Mouse (Mus musculus) MEL (cell line): Measurements from ENCODE around the gene Gzmn. TPM values are rescaled to one million over a fixed set of nuclear protein-coding genes. Genes with fewer than 3 reads are reported as not detected.
"Not testable (repeated sequence)": the region's sequence is repeated elsewhere in the genome, so short reads cannot be mapped to it uniquely, and the experiment has no call there.

Source experiments
- DNase-seq: peaks from one replicate; pipeline ENCODE4 v3.0.0; 2011; ENCODE audit warnings: low read depth, low spot score
- H3K27ac ChIP-seq: 2 replicates; pipeline ENCODE4 v1.5.1; 2012; ENCODE audit warnings: low read depth, mild to moderate bottlenecking, control low read depth, low read length, moderate library complexity; ENCODE audit not compliant: control insufficient read depth
- H3K27me3 ChIP-seq, 2 experiments: fragments of 150-350 bp in 1 of 2; sonication (generic) in 1 of 2; 2 replicates each; pipeline ENCODE4 v1.6.1; 2012; ENCODE audit warnings: low read length in 2 of 2, mild to moderate bottlenecking in 2 of 2, improper control_type of control experiment in 1 of 2, moderate library complexity in 1 of 2; ENCODE audit not compliant: insufficient read depth in 2 of 2, control insufficient read depth in 1 of 2
- H3K36me3 ChIP-seq, 2 experiments: 2 replicates each; pipeline ENCODE4 v1.6.1; 2012 to 2014; ENCODE audit warnings: low read length in 2 of 2, improper control_type of control experiment in 1 of 2, inconsistent platforms in 1 of 2, mild to moderate bottlenecking in 1 of 2; ENCODE audit not compliant: insufficient read depth in 2 of 2, control insufficient read depth in 1 of 2
- H3K4me1 ChIP-seq, 2 experiments: fragments of 150-350 bp in 1 of 2; sonication (generic) in 1 of 2; 2 replicates each; pipeline ENCODE4 v1.6.1; 2012; ENCODE audit warnings: low read length in 2 of 2, improper control_type of control experiment in 1 of 2, mild to moderate bottlenecking in 1 of 2; ENCODE audit not compliant: insufficient read depth in 2 of 2, control insufficient read depth in 1 of 2
- H3K4me3 ChIP-seq, 2 experiments: fragments of 150-350 bp in 1 of 2; sonication (generic) in 1 of 2; 2 replicates each; pipeline ENCODE4 v1.5.1; 2012; ENCODE audit warnings: low read depth in 2 of 2, low read length in 2 of 2, mild to moderate bottlenecking in 2 of 2, moderate library complexity in 2 of 2, control low read depth in 1 of 2, improper control_type of control experiment in 1 of 2; ENCODE audit not compliant: control insufficient read depth in 1 of 2, insufficient read depth in 1 of 2
- H3K79me2 ChIP-seq: 2 replicates; pipeline ENCODE4 v1.6.1; 2012; ENCODE audit warnings: mild to moderate bottlenecking, low read length, moderate library complexity; ENCODE audit not compliant: control insufficient read depth, poor library complexity, insufficient read depth
- H3K9ac ChIP-seq: 2 replicates; pipeline ENCODE4 v1.6.1; 2012; ENCODE audit warnings: low read depth, mild to moderate bottlenecking, control low read depth, low read length, moderate library complexity; ENCODE audit not compliant: control insufficient read depth, poor library complexity, severe bottlenecking
- H3K9me3 ChIP-seq: fragments of 150-350 bp; sonication (generic); replicated peaks from 2 replicates; pipeline ENCODE4 v1.6.1; 2012; ENCODE audit warnings: mild to moderate bottlenecking, low read length, improper control_type of control experiment, moderate library complexity; ENCODE audit not compliant: insufficient read depth
- CHD1 ChIP-seq: IDR thresholded peaks from 2 replicates; pipeline ENCODE4 v1.6.1; 2012; ENCODE audit warnings: low read depth, mild to moderate bottlenecking, inconsistent platforms, low read length, improper control_type of control experiment
- CTCF ChIP-seq, 3 experiments: IDR thresholded peaks in 2 of 3; conservative IDR thresholded peaks in 1 of 3; 2 replicates each; pipeline ENCODE4 v1.5.1; 2011 to 2012; ENCODE audit warnings: low read length in 3 of 3, low read depth in 2 of 3, mild to moderate bottlenecking in 2 of 3, improper control_type of control experiment in 1 of 3, inconsistent platforms in 1 of 3, mixed read lengths in 1 of 3, moderate library complexity in 1 of 3; ENCODE audit not compliant: control insufficient read depth in 1 of 3, insufficient read depth in 1 of 3, poor library complexity in 1 of 3, severe bottlenecking in 1 of 3
- E2F4 ChIP-seq: IDR thresholded peaks from 2 replicates; pipeline ENCODE4 v1.6.1; 2011; ENCODE audit warnings: low read depth, low read length, improper control_type of control experiment, borderline replicate concordance
- ETS1 ChIP-seq: IDR thresholded peaks from 2 replicates; pipeline ENCODE4 v1.6.1; 2012; ENCODE audit warnings: low read depth, mild to moderate bottlenecking, inconsistent platforms, low read length, improper control_type of control experiment, moderate library complexity
- GATA1 ChIP-seq: IDR thresholded peaks from 2 replicates; pipeline ENCODE4 v1.6.1; 2011; ENCODE audit warnings: low read depth, low read length, improper control_type of control experiment
- KAT2A ChIP-seq: conservative IDR thresholded peaks from 2 replicates; pipeline ENCODE4 v1.6.1; 2012; ENCODE audit warnings: low read depth, low read length, improper control_type of control experiment, inconsistent platforms
- MAFK ChIP-seq: IDR thresholded peaks from 2 replicates; pipeline ENCODE4 v1.6.1; 2011; ENCODE audit warnings: low read depth, mild to moderate bottlenecking, low read length, improper control_type of control experiment, borderline replicate concordance
- MXI1 ChIP-seq: IDR thresholded peaks from 2 replicates; pipeline ENCODE4 v1.6.1; 2011; ENCODE audit warnings: mild to moderate bottlenecking, low read depth, low read length, improper control_type of control experiment
- MYB ChIP-seq: IDR thresholded peaks from 2 replicates; pipeline ENCODE4 v1.6.1; 2011; ENCODE audit warnings: mild to moderate bottlenecking, low read depth, low read length, improper control_type of control experiment
- MYC ChIP-seq: IDR thresholded peaks from 2 replicates; pipeline ENCODE4 v1.6.1; 2011; ENCODE audit warnings: low read depth, mild to moderate bottlenecking, low read length, improper control_type of control experiment, moderate library complexity
- POLR2A ChIP-seq, 2 experiments: IDR thresholded peaks; 2 replicates each; pipeline ENCODE4 v1.6.1; 2011 to 2012; ENCODE audit warnings: low read length in 2 of 2, mild to moderate bottlenecking in 2 of 2, control low read depth in 1 of 2, improper control_type of control experiment in 1 of 2, low read depth in 1 of 2, moderate library complexity in 1 of 2; ENCODE audit not compliant: control insufficient read depth in 1 of 2, insufficient read depth in 1 of 2, poor library complexity in 1 of 2
- RAD21 ChIP-seq: IDR thresholded peaks from 2 replicates; pipeline ENCODE4 v1.6.1; 2011; ENCODE audit warnings: mild to moderate bottlenecking, low read depth, low read length, improper control_type of control experiment
- RCOR1 ChIP-seq: IDR thresholded peaks from 2 replicates; pipeline ENCODE4 v1.6.1; 2012; ENCODE audit warnings: low read depth, mild to moderate bottlenecking, inconsistent platforms, low read length, improper control_type of control experiment
- SIN3A ChIP-seq: IDR thresholded peaks from 2 replicates; pipeline ENCODE4 v1.6.1; 2012; ENCODE audit warnings: low read length, improper control_type of control experiment, inconsistent platforms
- SMC3 ChIP-seq: IDR thresholded peaks from 2 replicates; pipeline ENCODE4 v1.6.1; 2011; ENCODE audit warnings: low read depth, low read length, improper control_type of control experiment
- TAL1 ChIP-seq: IDR thresholded peaks from 2 replicates; pipeline ENCODE4 v1.6.1; 2012; ENCODE audit warnings: mild to moderate bottlenecking, inconsistent platforms, low read length, moderate library complexity, mixed read lengths
- TBP ChIP-seq: IDR thresholded peaks from 2 replicates; pipeline ENCODE4 v1.8.0; 2011; ENCODE audit warnings: low read depth, low read length, improper control_type of control experiment
- USF2 ChIP-seq, 2 experiments: IDR thresholded peaks; 2 replicates each; pipeline ENCODE4 v1.6.1; 2011 to 2012; ENCODE audit warnings: improper control_type of control experiment in 2 of 2, low read length in 2 of 2, borderline replicate concordance in 1 of 2, inconsistent platforms in 1 of 2, low read depth in 1 of 2, mild to moderate bottlenecking in 1 of 2; ENCODE audit not compliant: insufficient read depth in 1 of 2
- ZC3H11A ChIP-seq: IDR thresholded peaks from 2 replicates; pipeline ENCODE4 v1.6.1; 2012; ENCODE audit warnings: low read depth, mild to moderate bottlenecking, inconsistent platforms, low read length, improper control_type of control experiment
- ZKSCAN1 ChIP-seq: IDR thresholded peaks from 2 replicates; pipeline ENCODE4 v1.6.1; 2012; ENCODE audit warnings: low read depth, mild to moderate bottlenecking, inconsistent platforms, low read length, improper control_type of control experiment, moderate library complexity
- ZMIZ1 ChIP-seq: IDR thresholded peaks from 2 replicates; pipeline ENCODE4 v1.6.1; 2012; ENCODE audit warnings: low read depth, mild to moderate bottlenecking, inconsistent platforms, low read length, improper control_type of control experiment, moderate library complexity
- ZNF384 ChIP-seq: IDR thresholded peaks from 2 replicates; pipeline ENCODE4 v1.6.1; 2012; ENCODE audit warnings: low read depth, mild to moderate bottlenecking, inconsistent platforms, low read length, improper control_type of control experiment
- polyA plus RNA-seq, 2 experiments: library from polyadenylated mRNA; stranded (reverse) in 1 of 2; unstranded in 1 of 2; fragments of >175 nt in 1 of 2; fragments of >200 nt in 1 of 2; gene quantifications; 2 replicates each; pipeline versions ENCODE4 v1.2.1 to v1.2.4; 2012; ENCODE audit warnings: low replicate concordance in 2 of 2, low read depth in 1 of 2; ENCODE audit not compliant: insufficient read length in 2 of 2, insufficient read depth in 1 of 2, missing spikeins in 1 of 2
- total RNA-seq: library from RNA; depleted of rRNA; stranded (reverse); fragments of 300-350 nt; gene quantifications from 2 replicates; pipeline ENCODE4 v1.2.3, GENCODE M21; 2012

Gzmn gene
- total and polyA plus RNA-seq, 3 experiments, result not detected

- peak; percentile 66 for DNase-seq
- not testable (repeated sequence) for H3K4me3 ChIP-seq, H3K9ac ChIP-seq, H3K9me3 ChIP-seq, H3K4me1 ChIP-seq, H3K79me2 ChIP-seq, H3K36me3 ChIP-seq, H3K27ac ChIP-seq
- H3K27me3 ChIP-seq, result peaks cover 1 to 21% of the 10 kb centered on the region in 2 experiments
- TF ChIP-seq SMC3, result peak; percentile 60
- peak; percentile 8; the same call in 1 of the 2 replicates for TF ChIP-seq RAD21
- peak; percentile 64 to 82 (median 69) for TF ChIP-seq CTCF (IDR thresholded peaks at IDR 0.05 in 2 of 3, conservative IDR thresholded peaks at IDR 0.05 in 1 of 3; ENCODE audit: control insufficient read depth in 1 of 3, insufficient read depth in 1 of 3, low read depth in 2 of 3, low read length in 3 of 3, poor library complexity in 1 of 3, severe bottlenecking in 1 of 3)
Measured at GRCm38 (mm10) chr14:56177651-56178050, 3.3 kb upstream of the Gzmn start.

- H3K27ac ChIP-seq, result no peak overlapping the region
- TF ChIP-seq RAD21, result no peak
- no peak for TF ChIP-seq GATA1
- TF ChIP-seq SIN3A, result no peak
- no peak for TF ChIP-seq ZKSCAN1
- no peak for TF ChIP-seq MYC
- TF ChIP-seq MAFK, result no peak
- TF ChIP-seq CHD1, result no peak
- peaks cover 5 to 21% of the 10 kb centered on the region in 2 experiments for H3K27me3 ChIP-seq
- no peak for DNase-seq
- H3K4me3 ChIP-seq, result no peak overlapping the region
- no peaks in the 10 kb centered on the region for H3K79me2 ChIP-seq
- no peaks in the 10 kb centered on the region for H3K4me1 ChIP-seq
- H3K9me3 ChIP-seq, result no peaks in the 10 kb centered on the region
- no peaks in the 10 kb centered on the region for H3K36me3 ChIP-seq
- H3K9ac ChIP-seq, result no peak overlapping the region
Measured at GRCm38 (mm10) chr14:56173396-56173795, 1.0 kb downstream of the Gzmn start.

- Histone ChIP-seq H3K9ac (no peak overlapping the region), H3K4me3 (no peak overlapping the region), H3K9me3 (no peaks in the 10 kb centered on the region), H3K4me1 (no peaks in the 10 kb centered on the region), H3K27me3 (peaks cover 5 to 21% of the 10 kb centered on the region in 2 experiments), H3K36me3 (no peaks in the 10 kb centered on the region), H3K27ac (no peak overlapping the region), H3K79me2 (no peaks in the 10 kb centered on the region)
- peak; percentile 39 for DNase-seq
- TF ChIP-seq MXI1 (no peak), SIN3A (no peak), ZMIZ1 (no peak), KAT2A (no peak), E2F4 (no peak), SMC3 (peak; percentile 39), TAL1 (no peak), ZKSCAN1 (no peak), ZC3H11A (no peak), ETS1 (no peak), MYB (no peak), ZNF384 (no peak), RAD21 (peak; percentile 35), MYC (no peak), POLR2A (IDR thresholded peaks at IDR 0.05; ENCODE audit: control insufficient read depth in 1 of 2, insufficient read depth in 1 of 2, low read depth in 1 of 2, low read length in 2 of 2, poor library complexity in 1 of 2) (no peak), CTCF (IDR thresholded peaks at IDR 0.05 in 2 of 3, conservative IDR thresholded peaks at IDR 0.05 in 1 of 3; ENCODE audit: control insufficient read depth in 1 of 3, insufficient read depth in 1 of 3, low read depth in 2 of 3, low read length in 3 of 3, poor library complexity in 1 of 3, severe bottlenecking in 1 of 3) (peak; percentile 34 to 58 (median 53); a peak in 5 of 6 replicates), RCOR1 (no peak), TBP (no peak), USF2 (IDR thresholded peaks at IDR 0.05; ENCODE audit: borderline replicate concordance in 1 of 2, insufficient read depth in 1 of 2, low read depth in 1 of 2, low read length in 2 of 2) (no peak), MAFK (no peak)
Measured at GRCm38 (mm10) chr14:56172744-56173143, 1.7 kb downstream of the Gzmn start.
